Comparison of ENCODE assay signal across 24 mouse cellular contexts in genomic region chr4:43571395-43572045, GRCm38 (mm10). TPM values are rescaled to one million over a fixed set of nuclear protein-coding genes. Genes with fewer than 3 reads are reported as not detected.
DNase-seq lines count a peak whose midpoint lies in the region; ATAC-seq and TF ChIP-seq lines count a peak whose summit lies in the region.
"Had no signal": no experiment of that assay in that cellular context is flagged by ENCODE, and none has a peak within 500 bp of the region (broad histone marks: within the 10 kb centered on the region; RNA-seq: fewer than 3 reads in every experiment).

No protein-coding gene starts in this region.

- H3K4me3 ChIP-seq in liver, embryonic 13.5 days (replicated peaks): no peak overlapping the region
- no peak overlapping the region for H3K4me3 ChIP-seq in liver, postnatal 0 days (ENCODE audit: low read depth, low read length)
- H3K4me3 ChIP-seq in bone marrow, adult 2 months (replicated peaks; ENCODE audit: control insufficient read depth, low read depth, low read length): no peak overlapping the region
- no peak overlapping the region for H3K4me3 ChIP-seq in midbrain, embryonic 14.5 days (replicated peaks; ENCODE audit: low read depth, low read length)
- H3K4me3 ChIP-seq: embryonic facial prominence, embryonic 13.5 days; forebrain, embryonic 13.5 days; heart, embryonic 12.5 days; hindbrain, embryonic 12.5 days had no signal

- no peak for ATAC-seq in liver, embryonic 13.5 days (ENCODE audit: low read depth)
- no peak for ATAC-seq in liver, postnatal 0 days
- ATAC-seq in megakaryocyte progenitor cell, adult 5-6 weeks (replicated peaks; ENCODE audit: poor library complexity): 0 out of 2 replicates have a peak, but pooled peaks have one; percentile 17
- ATAC-seq in midbrain, embryonic 14.5 days (ENCODE audit: low FRiP score, low TSS enrichment): no peak
- ATAC-seq: CD4-positive, CD25-positive, alpha-beta regulatory T cell, adult 4 months; forebrain, embryonic 13.5 days; forebrain, postnatal 0 days; hindbrain, embryonic 16.5 days; inflammation-experienced regulatory T-cells, adult 6 months; intestine, postnatal 0 days had no signal

- H3K4me2 ChIP-seq in liver, embryonic 13.5 days: no peak overlapping the region
- no peak overlapping the region for H3K4me2 ChIP-seq in liver, postnatal 0 days (ENCODE audit: low read depth, low read length)
- no peak overlapping the region for H3K4me2 ChIP-seq in midbrain, embryonic 14.5 days (ENCODE audit: low read length)
- H3K4me2 ChIP-seq: embryonic facial prominence, embryonic 13.5 days; forebrain, embryonic 13.5 days; heart, embryonic 12.5 days; hindbrain, embryonic 12.5 days had no signal

- DNase-seq in liver, embryonic 13.5 days: no peak
- no peak for DNase-seq in liver, postnatal 0 days
- DNase-seq in gastrocnemius, adult 18-20 months (ENCODE audit: low spot score): no peak
- no peak for DNase-seq in embryo, embryonic 10.5 days (ENCODE audit: low spot score)
- no peak for DNase-seq in midbrain, embryonic 14.5 days
- DNase-seq: adrenal gland, postnatal 14 days; cerebellum, adult 8-10 months; cerebellum, postnatal 14 days; forebrain, postnatal 0 days; heart, postnatal 4 days had no signal

- no peak for TF ChIP-seq CTCF in liver, postnatal 0 days (IDR thresholded peaks at IDR 0.05; ENCODE audit: low read depth)
- 0 out of 2 replicates have a peak, but pooled peaks have one; percentile 2 for TF ChIP-seq CTCF in bone marrow, adult 2 months (IDR thresholded peaks at IDR 0.05; ENCODE audit: control insufficient read depth, insufficient read depth, low read length)

- no peak for TF ChIP-seq EP300 in liver, postnatal 0 days (IDR thresholded peaks at IDR 0.05; ENCODE audit: low read depth)

- no peak overlapping the region for H3K9ac ChIP-seq in liver, embryonic 13.5 days
- no peak overlapping the region for H3K9ac ChIP-seq in liver, postnatal 0 days (replicated peaks)
- no peak overlapping the region for H3K9ac ChIP-seq in midbrain, embryonic 14.5 days (replicated peaks; ENCODE audit: low read length)
- H3K9ac ChIP-seq: embryonic facial prominence, embryonic 13.5 days; forebrain, embryonic 13.5 days; forebrain, postnatal 0 days; heart, embryonic 12.5 days; hindbrain, embryonic 12.5 days had no signal

- 65% methylated on average over 6 of the region's 6 CpGs for WGBS in liver, embryonic 13.5 days (ENCODE audit: insufficient replicate concordance)
- 62% methylated on average over 6 of the region's 6 CpGs for WGBS in liver, postnatal 0 days (ENCODE audit: insufficient replicate concordance)
- 54% methylated on average over 6 of the region's 6 CpGs for WGBS in bone marrow, adult 2 months
- WGBS in midbrain, embryonic 14.5 days: 90% methylated on average over 6 of the region's 6 CpGs

- peak overlapping the region; percentile 26; the same call in 1 of the 2 replicates for H3K27ac ChIP-seq in liver, embryonic 13.5 days
- no peak overlapping the region for H3K27ac ChIP-seq in liver, postnatal 0 days (ENCODE audit: low read depth)
- H3K27ac ChIP-seq in bone marrow, adult 2 months (ENCODE audit: control insufficient read depth, insufficient read depth, low read depth, low read length, poor library complexity): no peak overlapping the region
- no peak overlapping the region for H3K27ac ChIP-seq in midbrain, embryonic 14.5 days (replicated peaks; ENCODE audit: low read depth, low read length)
- H3K27ac ChIP-seq: embryonic facial prominence, embryonic 13.5 days; forebrain, embryonic 13.5 days; hindbrain, embryonic 12.5 days had no signal

- H3K9me3 ChIP-seq in liver, embryonic 13.5 days (replicated peaks): no peaks in the 10 kb centered on the region
- H3K9me3 ChIP-seq in liver, postnatal 0 days (ENCODE audit: low read length): no peaks in the 10 kb centered on the region
- H3K9me3 ChIP-seq in midbrain, embryonic 14.5 days (ENCODE audit: control insufficient read depth, low read length): no peaks in the 10 kb centered on the region
- H3K9me3 ChIP-seq: embryonic facial prominence, embryonic 13.5 days; forebrain, embryonic 13.5 days; G1E; heart, embryonic 12.5 days; hindbrain, embryonic 12.5 days had no signal

- peaks cover 27% of the 10 kb centered on the region for H3K4me1 ChIP-seq in liver, embryonic 13.5 days (replicated peaks)
- peaks cover 2% of the 10 kb centered on the region; the same call in 1 of the 2 replicates for H3K4me1 ChIP-seq in liver, postnatal 0 days (ENCODE audit: insufficient read depth)
- H3K4me1 ChIP-seq in bone marrow, adult 2 months (ENCODE audit: control insufficient read depth, insufficient read depth, low read length): no peaks in the 10 kb centered on the region; the same call in 1 of the 2 replicates
- H3K4me1 ChIP-seq in midbrain, embryonic 14.5 days (ENCODE audit: control insufficient read depth, insufficient read depth, low read length): peaks cover 19% of the 10 kb centered on the region

- H3K27me3 ChIP-seq in liver, embryonic 13.5 days: no peaks in the 10 kb centered on the region
- H3K27me3 ChIP-seq in liver, postnatal 0 days (ENCODE audit: insufficient read depth, low read length): no peaks in the 10 kb centered on the region
- H3K27me3 ChIP-seq in midbrain, embryonic 14.5 days (ENCODE audit: control insufficient read depth, insufficient read depth, low read length): no peaks in the 10 kb centered on the region
- H3K27me3 ChIP-seq: embryonic facial prominence, embryonic 13.5 days; forebrain, embryonic 13.5 days; heart, embryonic 12.5 days; hindbrain, embryonic 12.5 days had no signal

- no peak for TF ChIP-seq POLR2A in bone marrow, adult 2 months (IDR thresholded peaks at IDR 0.05; ENCODE audit: borderline replicate concordance, control insufficient read depth, low read depth, low read length)

- peaks cover 79% of the 10 kb centered on the region for H3K36me3 ChIP-seq in liver, embryonic 13.5 days
- H3K36me3 ChIP-seq in liver, postnatal 0 days (replicated peaks; ENCODE audit: insufficient read depth, low read length): peaks cover 78% of the 10 kb centered on the region
- H3K36me3 ChIP-seq in midbrain, embryonic 14.5 days (ENCODE audit: control insufficient read depth, insufficient read depth, low read length): peaks cover 79% of the 10 kb centered on the region

RNA-seq across cellular contexts. Expression of gene Rgp1, which starts 7.0 kb away (rescaled TPM):
- 13.8 and 15.1 TPM in 2 replicates for polyA plus RNA-seq in liver, embryonic 13.5 days (2015; fragmentation: Nextera tagmentation; extraction: Ambion mirVana)
- 6.3 and 7.3 TPM in 2 replicates for polyA plus RNA-seq in liver, postnatal 0 days (2015; fragmentation: Nextera tagmentation; extraction: Ambion mirVana)
- polyA plus RNA-seq in bone marrow, adult 2 months (2011; ENCODE audit: insufficient read depth, insufficient read length, low replicate concordance, missing spikeins): 20.1 and 43.5 TPM in 2 replicates
- 20.6 and 23.3 TPM in 2 replicates for total RNA-seq in megakaryocyte progenitor cell, adult 5-6 weeks (2015)
- 8.7 and 14.5 TPM in 2 replicates for total RNA-seq in megakaryocyte progenitor cell, adult 5-6 weeks (2017)
- 10 to 100 TPM; 19.9 to 20.7 TPM for total RNA-seq in gastrocnemius, adult 18-20 months (2021)
- polyA plus RNA-seq in midbrain, embryonic 14.5 days (2014; fragmentation: Nextera tagmentation; extraction: Ambion mirVana): 27.2 and 28.5 TPM in 2 replicates

RNA-seq across cellular contexts. Expression of gene Gba2, which starts 7.2 kb away (rescaled TPM):
- polyA plus RNA-seq in liver, embryonic 13.5 days (2015; fragmentation: Nextera tagmentation; extraction: Ambion mirVana): 16.5 and 18.1 TPM in 2 replicates
- 7.3 and 8.4 TPM in 2 replicates for polyA plus RNA-seq in liver, postnatal 0 days (2015; fragmentation: Nextera tagmentation; extraction: Ambion mirVana)
- 16.5 and 29.8 TPM in 2 replicates for polyA plus RNA-seq in bone marrow, adult 2 months (2011; ENCODE audit: insufficient read depth, insufficient read length, low replicate concordance, missing spikeins)
- total RNA-seq in megakaryocyte progenitor cell, adult 5-6 weeks (2015): 4.8 and 9.3 TPM in 2 replicates
- 7.2 and 8.1 TPM in 2 replicates for total RNA-seq in megakaryocyte progenitor cell, adult 5-6 weeks (2017)
- total RNA-seq in gastrocnemius, adult 18-20 months (2021): 1 to 10 TPM; 4.3 to 4.6 TPM
- 50.5 and 53.4 TPM in 2 replicates for polyA plus RNA-seq in midbrain, embryonic 14.5 days (2014; fragmentation: Nextera tagmentation; extraction: Ambion mirVana)

RNA-seq across cellular contexts. Expression of gene Tln1, which starts 9.0 kb away (rescaled TPM):
- polyA plus RNA-seq in liver, embryonic 13.5 days (2015; fragmentation: Nextera tagmentation; extraction: Ambion mirVana): 38.6 and 42.4 TPM in 2 replicates
- 30.0 and 34.2 TPM in 2 replicates for polyA plus RNA-seq in liver, postnatal 0 days (2015; fragmentation: Nextera tagmentation; extraction: Ambion mirVana)
- polyA plus RNA-seq in bone marrow, adult 2 months (2011; ENCODE audit: insufficient read depth, insufficient read length, low replicate concordance, missing spikeins): 394 and 621 TPM in 2 replicates
- total RNA-seq in megakaryocyte progenitor cell, adult 5-6 weeks (2015): 125 and 138 TPM in 2 replicates
- 167 and 253 TPM in 2 replicates for total RNA-seq in megakaryocyte progenitor cell, adult 5-6 weeks (2017)
- 10 to 100 TPM; 50.6 to 64.8 TPM for total RNA-seq in gastrocnemius, adult 18-20 months (2021)
- 60.3 and 65.5 TPM in 2 replicates for polyA plus RNA-seq in midbrain, embryonic 14.5 days (2014; fragmentation: Nextera tagmentation; extraction: Ambion mirVana)

RNA-seq across cellular contexts. Expression of gene Creb3, which starts 9.4 kb away (rescaled TPM):
- 20.6 and 21.9 TPM in 2 replicates for polyA plus RNA-seq in liver, embryonic 13.5 days (2015; fragmentation: Nextera tagmentation; extraction: Ambion mirVana)
- 36.2 and 41.2 TPM in 2 replicates for polyA plus RNA-seq in liver, postnatal 0 days (2015; fragmentation: Nextera tagmentation; extraction: Ambion mirVana)
- polyA plus RNA-seq in bone marrow, adult 2 months (2011; ENCODE audit: insufficient read depth, insufficient read length, low replicate concordance, missing spikeins): 10.5 and 20.9 TPM in 2 replicates
- 8.9 and 10.3 TPM in 2 replicates for total RNA-seq in megakaryocyte progenitor cell, adult 5-6 weeks (2015)
- 41.6 and 64.7 TPM in 2 replicates for total RNA-seq in megakaryocyte progenitor cell, adult 5-6 weeks (2017)
- 10 to 100 TPM; 29.9 to 41.5 TPM for total RNA-seq in gastrocnemius, adult 18-20 months (2021)
- polyA plus RNA-seq in midbrain, embryonic 14.5 days (2014; fragmentation: Nextera tagmentation; extraction: Ambion mirVana): 80.9 and 82.8 TPM in 2 replicates

RNA-seq across cellular contexts. Expression of gene Msmp, which starts 12.8 kb away (rescaled TPM):
- polyA plus RNA-seq in liver, embryonic 13.5 days (2015; fragmentation: Nextera tagmentation; extraction: Ambion mirVana): 0.60 TPM in 1 of 2 replicates, not detected in the other
- 0.96 TPM in 1 of 2 replicates, not detected in the other for polyA plus RNA-seq in liver, postnatal 0 days (2015; fragmentation: Nextera tagmentation; extraction: Ambion mirVana)
- polyA plus RNA-seq in bone marrow, adult 2 months (2011; ENCODE audit: insufficient read depth, insufficient read length, low replicate concordance, missing spikeins): not detected in 2 replicates
- not detected in 2 replicates for total RNA-seq in megakaryocyte progenitor cell, adult 5-6 weeks (2015)
- total RNA-seq in megakaryocyte progenitor cell, adult 5-6 weeks (2017): not detected in 2 replicates
- under 1 TPM in 1 of 2 experiments, not detected in 1; 0.55 TPM for total RNA-seq in gastrocnemius, adult 18-20 months (2021)
- polyA plus RNA-seq in midbrain, embryonic 14.5 days (2014; fragmentation: Nextera tagmentation; extraction: Ambion mirVana): 2.1 TPM in 2 replicates
- total RNA-seq: common myeloid progenitor, adult 5-6 weeks; forebrain, postnatal 0 days; G1E; gastrocnemius, adult 8-10 months had no signal
- polyA plus RNA-seq: CD4-positive, CD25-positive, alpha-beta regulatory T cell, adult 4 months; G1E; heart, postnatal 0 days; inflammation-experienced regulatory T-cells, adult 6 months; intestine, postnatal 0 days had no signal
